Mouse (Mus musculus) erythroblast, adult 5-6 weeks (primary cell): ENCODE measurements around the gene Maea. TPM values are rescaled to one million over a fixed set of nuclear protein-coding genes. Genes with fewer than 3 reads are reported as not detected.

Experiments used
- ATAC-seq: replicated peaks from 2 replicates; pipeline ENCODE4 v1.8.0; 2016; ENCODE audit warnings: moderate number of reproducible peaks, mild to moderate bottlenecking, moderate TSS enrichment, inconsistent platforms; ENCODE audit not compliant: poor library complexity, low FRiP score, severe bottlenecking
- total RNA-seq, 2 experiments: library from RNA; stranded (forward) in 1 of 2; stranded (reverse) in 1 of 2; fragments of 150-400 nt in 1 of 2; fragments of 200-764, 138-1000 nt in 1 of 2; gene quantifications; 2 replicates each; pipeline versions ENCODE4 v1.2.3 to v1.2.4; 2015 to 2017; ENCODE audit warnings: low replicate concordance in 2 of 2

Maea gene
- total RNA-seq, 2 experiments from 2014 or later: 12.7 to 26.3 TPM

GRCm38 (mm10) chr5:33352273-33352645 lies 16.9 kb downstream of the Maea start:
- ATAC-seq: no peak

GRCm38 (mm10) chr5:33353011-33353410 lies 17.7 kb downstream of the Maea start:
- no peak for ATAC-seq

GRCm38 (mm10) chr5:33357494-33357893 lies 22.2 kb downstream of the Maea start:
- ATAC-seq: no peak

- ATAC-seq: no peak
These were observed 23.2 kb downstream of the Maea start for GRCm38 (mm10) chr5:33358467-33358866.

- ATAC-seq: no peak
These were observed 28.0 kb downstream of the Maea start for GRCm38 (mm10) chr5:33363263-33363662.

GRCm38 (mm10) chr5:33368651-33369050 lies 33.3 kb downstream of the Maea start:
- no peak for ATAC-seq

GRCm38 (mm10) chr5:33371137-33371536 lies 35.8 kb downstream of the Maea start:
- ATAC-seq: peak; percentile 90

GRCm38 (mm10) chr5:33371668-33372067 lies 36.4 kb downstream of the Maea start:
- peak; percentile 71 for ATAC-seq

- ATAC-seq: no peak
These were observed 37.2 kb downstream of the Maea start for GRCm38 (mm10) chr5:33372331-33373038.

GRCm38 (mm10) chr5:33377176-33377575 lies 41.9 kb downstream of the Maea start:
- ATAC-seq: no peak

- peak; percentile 51 for ATAC-seq
These were observed 42.5 kb downstream of the Maea start for GRCm38 (mm10) chr5:33377801-33378301.

GRCm38 (mm10) chr5:33378302-33378854 lies 43.1 kb downstream of the Maea start, which contains the start of gene Uvssa:
Gene Uvssa (plus strand): TSS chr5:33378549.
- ATAC-seq: peak; percentile 95

GRCm38 (mm10) chr5:33387550-33387949 lies 52.2 kb downstream of the Maea start:
- ATAC-seq: no peak

- peak; percentile 83 for ATAC-seq
These were observed 58.5 kb downstream of the Maea start for GRCm38 (mm10) chr5:33393803-33394202.

GRCm38 (mm10) chr5:33395693-33396092 lies 60.4 kb downstream of the Maea start:
- no peak for ATAC-seq

- no peak for ATAC-seq
These were observed 61.5 kb downstream of the Maea start for GRCm38 (mm10) chr5:33396828-33397227.

GRCm38 (mm10) chr5:33400819-33401218 lies 65.5 kb downstream of the Maea start:
- ATAC-seq: no peak

GRCm38 (mm10) chr5:33420313-33420712 lies 85.0 kb downstream of the Maea start:
- ATAC-seq: no peak
